Mouse (Mus musculus) myocyte (in vitro differentiated cells): ENCODE measurements around the gene Tec.

Experiments
- E2F4 ChIP-seq: IDR thresholded peaks from one replicate; pipeline ENCODE4 v1.6.1; 2011; ENCODE audit warnings: mild to moderate bottlenecking, control low read depth, moderate library complexity; ENCODE audit not compliant: insufficient read depth
- POLR2A ChIP-seq: IDR thresholded peaks from one replicate; pipeline ENCODE4 v1.6.1; 2011; ENCODE audit warnings: low read depth, mild to moderate bottlenecking, control low read depth, moderate library complexity; ENCODE audit not compliant: insufficient read length
- POLR2AphosphoS2 ChIP-seq: IDR thresholded peaks from one replicate; pipeline ENCODE4 v1.6.1; 2011; ENCODE audit warnings: low read depth, control low read depth; ENCODE audit not compliant: insufficient read length
- TCF3 ChIP-seq: IDR thresholded peaks from one replicate; pipeline ENCODE4 v1.6.1; 2011; ENCODE audit warnings: low read depth, control low read depth; ENCODE audit not compliant: insufficient read length
- USF1 ChIP-seq: IDR thresholded peaks from one replicate; pipeline ENCODE4 v1.6.1; 2011; ENCODE audit warnings: low read depth, mild to moderate bottlenecking, control low read depth, moderate library complexity

GRCm38 (mm10) chr5:72809480-72809879 lies 58.8 kb downstream of the Tec start:
- TF ChIP-seq POLR2A (no peak), USF1 (no peak), E2F4 (no peak), POLR2AphosphoS2 (no peak), TCF3 (no peak)
